Mouse (Mus musculus): ENCODE results near the gene Dpagt1.
"Not testable (repeated sequence)": the region's sequence is repeated elsewhere in the genome, so short reads cannot be mapped to it uniquely, and the experiment has no call there.

The Dpagt1 gene

GRCm38 (mm10) chr9:44325768-44326370 lies at the start of gene Dpagt1:
Gene Dpagt1 (plus strand): TSS chr9:44326019.
- DNase-seq (ENCODE audit: low read depth, low spot score): peak; percentile 83

GRCm38 (mm10) chr9:44283183-44283582 lies 42.6 kb upstream of the Dpagt1 start:
- no peak for DNase-seq (ENCODE audit: low read depth, low spot score)

GRCm38 (mm10) chr9:44286256-44286850 lies 39.5 kb upstream of the Dpagt1 start:
- DNase-seq (ENCODE audit: low read depth, low spot score): no peak

- no peak for DNase-seq (ENCODE audit: low read depth, low spot score)
Measured at GRCm38 (mm10) chr9:44287003-44287400, 38.8 kb upstream of the Dpagt1 start.

GRCm38 (mm10) chr9:44287401-44288075 lies 38.3 kb upstream of the Dpagt1 start:
- DNase-seq (ENCODE audit: low read depth, low spot score): no peak

- DNase-seq (ENCODE audit: low read depth, low spot score): no peak
Measured at GRCm38 (mm10) chr9:44288076-44288958, 37.5 kb upstream of the Dpagt1 start, which contains the start of gene Abcg4. Gene Abcg4 (minus strand): TSS chr9:44288615.

- no peak for DNase-seq (ENCODE audit: low read depth, low spot score)
Measured at GRCm38 (mm10) chr9:44288959-44289291, 36.9 kb upstream of the Dpagt1 start.

- DNase-seq (ENCODE audit: low read depth, low spot score): no peak
Measured at GRCm38 (mm10) chr9:44292490-44292889, 33.3 kb upstream of the Dpagt1 start.

- DNase-seq (ENCODE audit: low read depth, low spot score): not testable (repeated sequence)
Measured at GRCm38 (mm10) chr9:44300001-44300400, 25.8 kb upstream of the Dpagt1 start.

GRCm38 (mm10) chr9:44305466-44306079 lies 20.2 kb upstream of the Dpagt1 start, which contains the start of gene Hinfp:
Gene Hinfp (minus strand): TSS chr9:44305671.
- DNase-seq (ENCODE audit: low read depth, low spot score): peak; percentile 99

- DNase-seq (ENCODE audit: low read depth, low spot score): no peak
Measured at GRCm38 (mm10) chr9:44306532-44306931, 19.3 kb upstream of the Dpagt1 start.

- DNase-seq (ENCODE audit: low read depth, low spot score): no peak
Measured at GRCm38 (mm10) chr9:44307248-44307647, 18.6 kb upstream of the Dpagt1 start.

- no peak for DNase-seq (ENCODE audit: low read depth, low spot score)
Measured at GRCm38 (mm10) chr9:44309756-44310155, 16.1 kb upstream of the Dpagt1 start.

- DNase-seq (ENCODE audit: low read depth, low spot score): no peak
Measured at GRCm38 (mm10) chr9:44310750-44311135, 15.1 kb upstream of the Dpagt1 start.

GRCm38 (mm10) chr9:44311136-44312134 lies 14.4 kb upstream of the Dpagt1 start:
- DNase-seq (ENCODE audit: low read depth, low spot score): no peak

- DNase-seq (ENCODE audit: low read depth, low spot score): peak; percentile 78
Measured at GRCm38 (mm10) chr9:44313476-44314256, 12.2 kb upstream of the Dpagt1 start.

- DNase-seq (ENCODE audit: low read depth, low spot score): no peak
Measured at GRCm38 (mm10) chr9:44314257-44314547, 11.6 kb upstream of the Dpagt1 start.

GRCm38 (mm10) chr9:44314910-44315309 lies 10.9 kb upstream of the Dpagt1 start:
- no peak for DNase-seq (ENCODE audit: low read depth, low spot score)

- DNase-seq (ENCODE audit: low read depth, low spot score): no peak
Measured at GRCm38 (mm10) chr9:44317452-44317851, 8.4 kb upstream of the Dpagt1 start.

All from telencephalon, adult 2 months (tissue).